Mouse (Mus musculus) ovary, postnatal 10 days (tissue): ENCODE measurements around the gene Gsto2.
A peak's percentile ranks its signal among the peaks of the same experiment; 100 is the strongest.

Experiments used
- DNase-seq: peaks from one replicate; pipeline ENCODE4 v3.0.0; 2022; ENCODE audit warnings: low spot score

Gene Gsto2

GRCm38 (mm10) chr19:47857957-47858942 is 7.1 kb upstream of the Gsto2 start:
- DNase-seq = no peak

GRCm38 (mm10) chr19:47859180-47859579 is 6.2 kb upstream of the Gsto2 start:
- DNase-seq = no peak

- no peak for DNase-seq
Observed at GRCm38 (mm10) chr19:47862581-47862980, 2.8 kb upstream of the Gsto2 start.

- no peak for DNase-seq
Observed at GRCm38 (mm10) chr19:47864051-47864450, 1.3 kb upstream of the Gsto2 start.

- DNase-seq = no peak
Observed at GRCm38 (mm10) chr19:47864721-47865120, 613 bp upstream of the Gsto2 start.

- DNase-seq = no peak
Observed at GRCm38 (mm10) chr19:47867628-47868175, 2.4 kb downstream of the Gsto2 start.

GRCm38 (mm10) chr19:47868951-47869350 is 3.6 kb downstream of the Gsto2 start:
- DNase-seq = no peak

- DNase-seq = no peak
Observed at GRCm38 (mm10) chr19:47869516-47869915, 4.2 kb downstream of the Gsto2 start.

- no peak for DNase-seq
Observed at GRCm38 (mm10) chr19:47870102-47870666, 4.8 kb downstream of the Gsto2 start.

GRCm38 (mm10) chr19:47871515-47871914 is 6.2 kb downstream of the Gsto2 start:
- DNase-seq = no peak

- DNase-seq = no peak
Observed at GRCm38 (mm10) chr19:47876252-47876651, 10.9 kb downstream of the Gsto2 start.

GRCm38 (mm10) chr19:47881538-47881937 is 16.2 kb downstream of the Gsto2 start:
- no peak for DNase-seq

GRCm38 (mm10) chr19:47882151-47882881 is 17.0 kb downstream of the Gsto2 start:
- peak; percentile 69 for DNase-seq

GRCm38 (mm10) chr19:47882882-47883254 is 17.5 kb downstream of the Gsto2 start:
- no peak for DNase-seq

- no peak for DNase-seq
Observed at GRCm38 (mm10) chr19:47884296-47885085, 19.2 kb downstream of the Gsto2 start.

- DNase-seq = no peak
Observed at GRCm38 (mm10) chr19:47885191-47885743, 19.9 kb downstream of the Gsto2 start.

GRCm38 (mm10) chr19:47885886-47886285 is 20.6 kb downstream of the Gsto2 start:
- DNase-seq = no peak

GRCm38 (mm10) chr19:47886617-47887016 is 21.3 kb downstream of the Gsto2 start:
- DNase-seq = no peak

- DNase-seq = no peak
Observed at GRCm38 (mm10) chr19:47887417-47887816, 22.1 kb downstream of the Gsto2 start.

- DNase-seq = no peak
Observed at GRCm38 (mm10) chr19:47888037-47888436, 22.7 kb downstream of the Gsto2 start.

- no peak for DNase-seq
Observed at GRCm38 (mm10) chr19:47890489-47891130, 25.3 kb downstream of the Gsto2 start.
